Mouse (Mus musculus) CD4-positive, CD25-positive, alpha-beta regulatory T cell, adult 2 months (primary cell): ENCODE data around the gene Vmo1.
"Not testable (repeated sequence)": the region's sequence is repeated elsewhere in the genome, so short reads cannot be mapped to it uniquely, and the experiment has no call there.

Experiments
- DNase-seq: peaks from one replicate; pipeline ENCODE4 v3.0.0-alpha.2; 2012; ENCODE audit warnings: low read depth, low spot score

Gene Vmo1

GRCm38 (mm10) chr11:70514288-70514687, at the start of gene Vmo1:
Vmo1 (minus strand) TSS chr11:70514616.
- no peak for DNase-seq

- peak; percentile 62 for DNase-seq
Measured at GRCm38 (mm10) chr11:70563470-70564275, 49.3 kb upstream of the Vmo1 start.

- DNase-seq = no peak
Measured at GRCm38 (mm10) chr11:70562995-70563469, 48.6 kb upstream of the Vmo1 start.

GRCm38 (mm10) chr11:70562287-70562994, 48.0 kb upstream of the Vmo1 start, which contains the start of gene Mink1:
Mink1 (plus strand) TSS chr11:70562881.
- DNase-seq = peak; percentile 94

GRCm38 (mm10) chr11:70561937-70562286, 47.5 kb upstream of the Vmo1 start:
- no peak for DNase-seq

- peak; percentile 34 for DNase-seq
Measured at GRCm38 (mm10) chr11:70557545-70557944, 43.1 kb upstream of the Vmo1 start.

GRCm38 (mm10) chr11:70553940-70554339, 39.5 kb upstream of the Vmo1 start:
- DNase-seq = no peak

- DNase-seq = no peak
Measured at GRCm38 (mm10) chr11:70551526-70551925, 37.1 kb upstream of the Vmo1 start.

- DNase-seq = no peak
Measured at GRCm38 (mm10) chr11:70544496-70544895, 30.1 kb upstream of the Vmo1 start.

GRCm38 (mm10) chr11:70541415-70541814, 27.0 kb upstream of the Vmo1 start:
- no peak for DNase-seq

- DNase-seq = no peak
Measured at GRCm38 (mm10) chr11:70540928-70541327, 26.5 kb upstream of the Vmo1 start.

GRCm38 (mm10) chr11:70539877-70540587, 25.6 kb upstream of the Vmo1 start, which contains the start of gene Pld2:
Pld2 (plus strand) TSS chr11:70540064.
- DNase-seq = peak; percentile 89

GRCm38 (mm10) chr11:70539423-70539822, 25.0 kb upstream of the Vmo1 start:
- no peak for DNase-seq

GRCm38 (mm10) chr11:70532839-70533238, 18.4 kb upstream of the Vmo1 start, which contains the start of gene Gm40193:
Gm40193 (minus strand) TSS chr11:70532939.
- no peak for DNase-seq

- DNase-seq = not testable (repeated sequence)
Measured at GRCm38 (mm10) chr11:70531065-70531464, 16.6 kb upstream of the Vmo1 start.

GRCm38 (mm10) chr11:70528610-70529009, 14.2 kb upstream of the Vmo1 start:
- DNase-seq = no peak

GRCm38 (mm10) chr11:70526211-70526610, 11.8 kb upstream of the Vmo1 start:
- DNase-seq = no peak

- no peak for DNase-seq
Measured at GRCm38 (mm10) chr11:70525726-70526125, 11.3 kb upstream of the Vmo1 start.

- DNase-seq = peak; percentile 96
Measured at GRCm38 (mm10) chr11:70525184-70525678, 10.8 kb upstream of the Vmo1 start, which contains the start of gene Psmb6. Psmb6 (plus strand) TSS chr11:70525367.

GRCm38 (mm10) chr11:70524782-70525181, 10.4 kb upstream of the Vmo1 start:
- DNase-seq = no peak

- DNase-seq = not testable (repeated sequence)
Measured at GRCm38 (mm10) chr11:70523306-70523989, 9.0 kb upstream of the Vmo1 start.
